Mouse (Mus musculus) MEL (cell line): Measurements from ENCODE around the gene H3f3b.

ENCODE experiments used
- CHD1 ChIP-seq: IDR thresholded peaks from 2 replicates; pipeline ENCODE4 v1.6.1; 2012; ENCODE audit warnings: low read depth, mild to moderate bottlenecking, inconsistent platforms, low read length, improper control_type of control experiment
- CTCF ChIP-seq, 3 experiments: IDR thresholded peaks in 2 of 3; conservative IDR thresholded peaks in 1 of 3; 2 replicates each; pipeline ENCODE4 v1.5.1; 2011 to 2012; ENCODE audit warnings: low read length in 3 of 3, low read depth in 2 of 3, mild to moderate bottlenecking in 2 of 3, improper control_type of control experiment in 1 of 3, inconsistent platforms in 1 of 3, mixed read lengths in 1 of 3, moderate library complexity in 1 of 3; ENCODE audit not compliant: control insufficient read depth in 1 of 3, insufficient read depth in 1 of 3, poor library complexity in 1 of 3, severe bottlenecking in 1 of 3
- ELF1 ChIP-seq: IDR thresholded peaks from 2 replicates; pipeline ENCODE4 v1.6.1; 2014; ENCODE audit warnings: low read depth, mild to moderate bottlenecking, inconsistent platforms, low read length, improper control_type of control experiment, moderate library complexity
- POLR2A ChIP-seq, 2 experiments: IDR thresholded peaks; 2 replicates each; pipeline ENCODE4 v1.6.1; 2011 to 2012; ENCODE audit warnings: low read length in 2 of 2, mild to moderate bottlenecking in 2 of 2, control low read depth in 1 of 2, improper control_type of control experiment in 1 of 2, low read depth in 1 of 2, moderate library complexity in 1 of 2; ENCODE audit not compliant: control insufficient read depth in 1 of 2, insufficient read depth in 1 of 2, poor library complexity in 1 of 2
- RAD21 ChIP-seq: IDR thresholded peaks from 2 replicates; pipeline ENCODE4 v1.6.1; 2011; ENCODE audit warnings: mild to moderate bottlenecking, low read depth, low read length, improper control_type of control experiment
- RCOR1 ChIP-seq: IDR thresholded peaks from 2 replicates; pipeline ENCODE4 v1.6.1; 2012; ENCODE audit warnings: low read depth, mild to moderate bottlenecking, inconsistent platforms, low read length, improper control_type of control experiment
- USF1 ChIP-seq: IDR thresholded peaks from 2 replicates; pipeline ENCODE4 v1.6.1; 2014; ENCODE audit warnings: low read depth, mild to moderate bottlenecking, inconsistent platforms, low read length, improper control_type of control experiment, moderate library complexity
- ZC3H11A ChIP-seq: IDR thresholded peaks from 2 replicates; pipeline ENCODE4 v1.6.1; 2012; ENCODE audit warnings: low read depth, mild to moderate bottlenecking, inconsistent platforms, low read length, improper control_type of control experiment

DNA sequence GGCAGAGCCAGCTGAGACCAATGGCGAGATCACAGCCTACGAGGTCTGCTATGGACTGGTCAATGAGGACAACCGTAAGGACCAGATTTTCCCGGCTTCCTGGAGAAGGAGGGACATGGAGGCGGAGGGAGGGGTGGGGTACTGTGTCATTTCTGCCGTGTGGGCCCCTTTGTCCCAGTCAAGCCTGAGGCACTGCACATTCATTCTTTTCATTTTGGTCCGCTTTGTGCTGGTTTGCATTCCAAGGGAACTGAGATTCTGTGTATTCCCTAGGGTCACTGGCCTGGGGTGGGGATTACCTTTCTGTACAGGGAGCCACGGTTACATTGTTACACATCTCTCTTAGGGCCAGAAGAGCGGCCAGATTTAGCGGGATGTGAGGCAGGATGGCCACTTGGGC lies 27.2 kb downstream of the H3f3b start:
- no peak for TF ChIP-seq ELF1
- no peak for TF ChIP-seq CTCF (IDR thresholded peaks at IDR 0.05 in 2 of 3, conservative IDR thresholded peaks at IDR 0.05 in 1 of 3; ENCODE audit: control insufficient read depth in 1 of 3, insufficient read depth in 1 of 3, low read depth in 2 of 3, low read length in 3 of 3, poor library complexity in 1 of 3, severe bottlenecking in 1 of 3)
- no peak for TF ChIP-seq RAD21
- no peak for TF ChIP-seq USF1
- TF ChIP-seq RCOR1 = no peak
- TF ChIP-seq POLR2A (IDR thresholded peaks at IDR 0.05; ENCODE audit: control insufficient read depth in 1 of 2, insufficient read depth in 1 of 2, low read depth in 1 of 2, low read length in 2 of 2, poor library complexity in 1 of 2) = no peak
- TF ChIP-seq ZC3H11A = no peak
- TF ChIP-seq CHD1 = no peak
